Mouse (Mus musculus) G1E (cell line): Measurements from ENCODE around the gene Brd4.
A peak's percentile ranks its signal among the peaks of the same experiment; 100 is the strongest.

Source experiments
- CTCF ChIP-seq: IDR thresholded peaks from 2 replicates; pipeline ENCODE4 v1.5.1; 2012; ENCODE audit warnings: low read depth, low read length, inconsistent platforms, mixed read lengths
- GATA1 ChIP-seq: IDR thresholded peaks from 2 replicates; pipeline ENCODE4 v1.6.1; 2012; ENCODE audit warnings: borderline replicate concordance, low read length, inconsistent platforms, mixed read lengths
- GATA2 ChIP-seq: IDR thresholded peaks from 2 replicates; pipeline ENCODE4 v1.6.1; 2012; ENCODE audit warnings: low read depth, low read length, inconsistent platforms, borderline replicate concordance
- TAL1 ChIP-seq: conservative IDR thresholded peaks from 2 replicates; pipeline ENCODE4 v1.6.1; 2012; ENCODE audit warnings: low read depth, low read length, inconsistent platforms, mixed read lengths

GRCm38 (mm10) chr17:32320597-32321389, 36.3 kb upstream of the Brd4 start, which contains the start of gene Akap8:
- TF ChIP-seq CTCF: no peak
- peak; percentile 42; the same call in 1 of the 2 replicates for TF ChIP-seq GATA2
- no peak for TF ChIP-seq TAL1
- TF ChIP-seq GATA1: no peak
